Mouse (Mus musculus) stomach, embryonic 15.5 days (tissue): ENCODE data around the gene Atg4c. TPM values are rescaled to one million over a fixed set of nuclear protein-coding genes. Genes with fewer than 3 reads are reported as not detected.

ENCODE experiments used
- ATAC-seq: fragments of 200-750 bp; cut with Nextera tagmentation; 2 replicates; pipeline ENCODE4 v1.8.0; 2017; ENCODE audit warnings: low read depth, moderate number of reproducible peaks, moderate TSS enrichment; ENCODE audit not compliant: insufficient read depth, low FRiP score
- H3K27ac ChIP-seq: fragments of 300-500 bp; sonication (generic); 2 replicates; pipeline ENCODE4 v1.5.1; 2015; ENCODE audit warnings: mild to moderate bottlenecking, inconsistent platforms
- H3K27me3 ChIP-seq: fragments of 300-500 bp; sonication (generic); replicated peaks from 2 replicates; pipeline ENCODE4 v1.6.1; 2015; ENCODE audit warnings: inconsistent platforms
- H3K36me3 ChIP-seq: fragments of 300-500 bp; sonication (generic); 2 replicates; pipeline ENCODE4 v1.6.1; 2015; ENCODE audit warnings: inconsistent platforms
- H3K4me1 ChIP-seq: fragments of 300-500 bp; sonication (generic); 2 replicates; pipeline ENCODE4 v1.6.1; 2015; ENCODE audit warnings: inconsistent platforms
- H3K4me2 ChIP-seq: fragments of 300-500 bp; sonication (generic); 2 replicates; pipeline ENCODE4 v1.6.1; 2015; ENCODE audit warnings: mild to moderate bottlenecking, inconsistent platforms
- H3K4me3 ChIP-seq: fragments of 300-500 bp; sonication (generic); replicated peaks from 2 replicates; pipeline ENCODE4 v1.5.1; 2015; ENCODE audit warnings: inconsistent platforms
- H3K9ac ChIP-seq: fragments of 300-500 bp; sonication (generic); 2 replicates; pipeline ENCODE4 v1.6.1; 2015; ENCODE audit warnings: inconsistent platforms
- H3K9me3 ChIP-seq: fragments of 300-500 bp; sonication (generic); 2 replicates; pipeline ENCODE4 v1.6.1; 2016; ENCODE audit warnings: inconsistent platforms
- WGBS: fragments of 180-500 bp; shearing (Covaris S2); methylation state at CpG from one replicate; pipeline ENCODE4 v1.1.7; 2015; 5-methylcytosine and 5-hydroxymethylcytosine counted together
- polyA plus RNA-seq: library from polyadenylated mRNA; unstranded; fragments of >200 nt; fragmentation: Nextera tagmentation; extraction: Ambion mirVana; gene quantifications from 2 replicates; pipeline ENCODE4 v1.2.1, GENCODE M21; 2015

Gene Atg4c
- polyA plus RNA-seq, 1 experiment from 2014 or later = 12.5 TPM

DNA sequence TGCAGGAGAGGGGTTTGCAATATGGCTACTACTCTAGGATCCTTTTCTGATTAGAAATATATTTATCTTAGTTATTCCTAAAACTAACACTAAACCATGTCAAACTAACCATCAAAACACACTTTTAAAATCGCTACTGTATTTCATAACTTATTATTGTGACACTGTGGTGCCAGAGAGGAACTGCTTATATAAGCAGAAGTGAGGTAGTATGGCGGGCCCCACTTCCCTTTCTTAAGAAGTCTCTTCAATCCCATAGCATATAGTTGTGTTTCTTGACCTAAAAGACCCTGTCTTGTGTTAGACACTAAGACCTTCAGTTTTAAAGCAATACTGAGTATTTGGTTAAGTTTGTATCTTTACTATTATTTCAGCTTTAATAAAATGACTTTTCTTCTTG, 31.1 kb downstream of the Atg4c start:
- H3K4me2 ChIP-seq = no peak overlapping the region
- no peak overlapping the region for H3K4me3 ChIP-seq
- ATAC-seq = no peak
- no peak overlapping the region for H3K9ac ChIP-seq
- 0 out of 2 replicates have a peak, but pooled peaks cover 8% of the 10 kb centered on the region for H3K36me3 ChIP-seq
- no peaks in the 10 kb centered on the region for H3K4me1 ChIP-seq
- WGBS = 75% methylated on average over 2 of the region's 2 CpGs
- no peaks in the 10 kb centered on the region for H3K9me3 ChIP-seq
- H3K27ac ChIP-seq = no peak overlapping the region
- no peaks in the 10 kb centered on the region for H3K27me3 ChIP-seq

DNA sequence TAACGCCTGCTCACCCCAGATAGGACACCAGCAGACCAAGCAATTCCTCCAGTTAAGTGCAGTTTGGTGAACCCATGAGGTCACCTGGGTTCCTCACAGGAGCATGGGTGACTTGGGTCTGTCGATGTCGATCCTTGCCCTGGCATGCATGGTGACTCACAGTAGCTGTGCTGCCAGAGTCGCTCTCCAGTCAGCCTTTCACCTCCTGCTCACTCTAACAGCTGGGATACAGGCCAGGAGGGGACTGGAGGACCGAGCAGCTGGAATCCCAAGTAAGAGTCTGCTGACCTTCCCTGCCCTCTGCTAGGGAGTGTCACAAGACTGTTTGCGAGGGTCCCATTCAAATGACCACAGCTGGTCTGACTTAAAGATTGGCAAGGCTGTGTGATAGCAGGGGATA, 33.5 kb downstream of the Atg4c start:
- no peak overlapping the region for H3K9ac ChIP-seq
- H3K4me3 ChIP-seq = no peak overlapping the region
- no peak overlapping the region for H3K27ac ChIP-seq
- WGBS = 67% methylated on average over 6 of the region's 6 CpGs
- H3K4me2 ChIP-seq = no peak overlapping the region
- H3K4me1 ChIP-seq = no peaks in the 10 kb centered on the region
- H3K36me3 ChIP-seq = 0 out of 2 replicates have a peak, but pooled peaks cover 8% of the 10 kb centered on the region
- no peak for ATAC-seq
- no peaks in the 10 kb centered on the region for H3K27me3 ChIP-seq
- H3K9me3 ChIP-seq = no peaks in the 10 kb centered on the region

DNA sequence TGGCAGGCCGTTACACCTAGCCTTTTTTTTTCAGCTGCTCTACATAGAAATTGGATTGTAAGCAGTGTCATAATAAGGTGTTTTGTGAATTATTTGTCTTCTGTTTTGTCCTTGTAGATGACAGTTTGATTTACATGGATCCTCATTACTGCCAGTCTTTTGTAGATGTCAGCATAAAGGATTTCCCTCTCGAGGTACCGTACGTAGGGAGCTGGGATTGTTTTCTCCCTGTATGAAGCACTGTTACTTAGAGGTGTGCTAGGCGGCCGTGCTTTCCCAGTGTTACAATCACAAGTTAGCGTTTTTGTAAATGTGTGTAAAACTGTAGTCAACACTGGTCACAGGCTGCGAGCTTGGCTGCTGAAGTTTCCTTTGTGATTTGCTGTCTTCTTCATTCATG, 35.6 kb downstream of the Atg4c start:
- Histone ChIP-seq H3K4me3 (no peak overlapping the region), H3K27me3 (no peaks in the 10 kb centered on the region), H3K36me3 (0 out of 2 replicates have a peak, but pooled peaks cover 5% of the 10 kb centered on the region), H3K27ac (no peak overlapping the region), H3K9ac (no peak overlapping the region), H3K4me2 (no peak overlapping the region), H3K4me1 (no peaks in the 10 kb centered on the region), H3K9me3 (no peaks in the 10 kb centered on the region)
- ATAC-seq = no peak
- WGBS = 88% methylated on average over 8 of the region's 8 CpGs

DNA sequence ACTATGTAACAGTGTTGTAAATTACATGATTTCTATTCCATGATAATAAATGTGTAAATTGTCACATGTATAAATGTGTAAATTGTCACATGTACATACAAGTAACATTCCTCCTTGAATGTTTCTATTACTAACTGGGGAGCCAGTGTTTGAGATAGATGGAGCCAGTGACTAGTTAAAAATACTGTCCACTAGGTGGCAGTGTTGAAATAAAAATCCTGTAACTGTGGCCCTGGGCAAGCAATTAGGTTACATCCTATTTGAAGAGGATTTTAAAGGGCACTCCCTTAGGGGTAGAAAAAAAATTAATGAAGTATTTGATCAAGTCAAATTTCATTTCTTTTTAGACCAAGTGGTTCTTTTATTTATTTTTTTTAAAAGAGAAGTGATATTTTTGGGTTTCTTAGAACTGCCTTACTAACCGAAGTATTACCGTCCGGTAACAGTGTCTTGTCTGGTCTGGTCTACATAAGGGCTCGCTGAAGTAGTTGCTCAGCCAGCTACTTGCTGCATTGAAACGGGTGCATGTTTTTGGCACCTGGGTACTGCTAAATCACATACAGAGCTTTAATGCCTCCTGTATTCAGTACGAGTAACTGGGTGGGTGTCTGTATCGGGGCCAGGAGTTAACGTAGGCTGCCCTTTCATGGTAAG, 41.6 kb downstream of the Atg4c start:
- H3K4me1 ChIP-seq = no peaks in the 10 kb centered on the region
- H3K4me2 ChIP-seq = no peak overlapping the region
- WGBS = 91% methylated on average over 8 of the region's 8 CpGs
- no peaks in the 10 kb centered on the region for H3K9me3 ChIP-seq
- H3K4me3 ChIP-seq = no peak overlapping the region
- no peak overlapping the region for H3K27ac ChIP-seq
- H3K36me3 ChIP-seq = peaks cover 7% of the 10 kb centered on the region; the same call in 1 of the 2 replicates
- no peak for ATAC-seq
- H3K27me3 ChIP-seq = no peaks in the 10 kb centered on the region
- no peak overlapping the region for H3K9ac ChIP-seq

DNA sequence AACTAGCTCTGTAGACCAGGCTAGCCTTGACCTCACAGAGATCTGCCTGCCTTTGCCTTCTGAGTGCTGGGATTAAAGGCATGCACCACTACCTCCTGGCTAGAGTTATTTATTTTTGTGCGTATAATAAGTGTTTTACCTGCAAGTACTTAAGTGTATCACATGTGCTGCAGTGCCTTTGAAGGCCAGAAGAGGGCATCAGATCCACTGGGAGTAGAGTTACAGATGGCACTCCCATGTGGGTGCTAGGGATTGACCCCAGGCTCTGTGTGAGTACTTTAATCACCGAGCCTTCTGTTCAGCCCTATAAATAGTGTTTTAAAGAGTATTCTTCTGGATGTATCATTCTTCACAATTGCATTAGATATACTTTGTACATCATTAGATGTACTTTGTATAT, 44.6 kb downstream of the Atg4c start:
- H3K4me3 ChIP-seq = no peak overlapping the region
- ATAC-seq = no peak
- no peak overlapping the region for H3K27ac ChIP-seq
- WGBS = 95% methylated on average over 2 of the region's 2 CpGs
- H3K27me3 ChIP-seq = no peaks in the 10 kb centered on the region
- H3K4me1 ChIP-seq = no peaks in the 10 kb centered on the region
- H3K36me3 ChIP-seq = peaks cover 7% of the 10 kb centered on the region; the same call in 1 of the 2 replicates
- H3K9ac ChIP-seq = no peak overlapping the region
- H3K4me2 ChIP-seq = no peak overlapping the region
- H3K9me3 ChIP-seq = no peaks in the 10 kb centered on the region

DNA sequence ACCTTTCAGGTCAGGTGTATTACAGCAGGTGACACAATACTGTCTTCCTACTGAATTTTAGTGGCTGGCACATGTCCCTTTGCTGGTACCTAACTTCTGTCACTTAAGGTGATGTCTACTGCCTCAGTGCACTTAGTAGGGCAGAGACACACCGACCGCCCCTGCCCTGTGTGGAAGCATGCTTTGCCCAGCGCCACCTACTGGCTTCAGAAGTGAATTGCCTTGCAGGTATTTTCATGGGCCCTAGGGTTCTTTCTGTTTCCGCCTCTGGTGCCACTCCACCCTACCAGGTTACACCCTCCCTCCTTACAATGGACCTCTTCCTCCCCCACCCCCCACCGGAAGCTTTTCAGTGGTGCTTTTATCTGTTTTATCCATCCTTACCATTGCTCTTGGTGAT, 47.9 kb downstream of the Atg4c start:
- peaks cover 7% of the 10 kb centered on the region; the same call in 1 of the 2 replicates for H3K36me3 ChIP-seq
- H3K27me3 ChIP-seq = no peaks in the 10 kb centered on the region
- H3K9ac ChIP-seq = no peak overlapping the region
- no peak overlapping the region for H3K4me2 ChIP-seq
- no peak overlapping the region for H3K4me3 ChIP-seq
- H3K27ac ChIP-seq = no peak overlapping the region
- no peaks in the 10 kb centered on the region for H3K9me3 ChIP-seq
- 47% methylated on average over 5 of the region's 5 CpGs for WGBS
- no peaks in the 10 kb centered on the region for H3K4me1 ChIP-seq
- no peak for ATAC-seq

DNA sequence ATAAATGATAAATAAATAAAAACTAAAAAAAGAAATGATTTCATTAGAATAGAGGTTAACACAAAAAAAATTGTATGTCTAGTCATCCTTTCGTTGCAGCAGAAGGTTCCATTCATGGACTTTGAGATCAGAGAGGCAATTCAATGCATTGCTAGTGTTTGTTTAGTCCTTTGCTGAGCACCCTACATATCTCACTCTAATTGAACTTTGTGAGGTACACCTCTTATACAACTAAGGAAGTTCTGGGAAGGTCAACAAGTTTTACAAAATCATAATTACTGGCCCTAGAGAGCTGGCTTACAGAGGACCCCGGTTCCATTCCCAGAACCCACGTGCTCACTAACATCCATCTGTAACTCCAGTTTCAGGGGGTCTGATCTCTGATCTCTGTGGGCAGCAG, 55.6 kb downstream of the Atg4c start:
- H3K27ac ChIP-seq = no peak overlapping the region
- 90% methylated on average over 3 of the region's 3 CpGs for WGBS
- no peak for ATAC-seq

DNA sequence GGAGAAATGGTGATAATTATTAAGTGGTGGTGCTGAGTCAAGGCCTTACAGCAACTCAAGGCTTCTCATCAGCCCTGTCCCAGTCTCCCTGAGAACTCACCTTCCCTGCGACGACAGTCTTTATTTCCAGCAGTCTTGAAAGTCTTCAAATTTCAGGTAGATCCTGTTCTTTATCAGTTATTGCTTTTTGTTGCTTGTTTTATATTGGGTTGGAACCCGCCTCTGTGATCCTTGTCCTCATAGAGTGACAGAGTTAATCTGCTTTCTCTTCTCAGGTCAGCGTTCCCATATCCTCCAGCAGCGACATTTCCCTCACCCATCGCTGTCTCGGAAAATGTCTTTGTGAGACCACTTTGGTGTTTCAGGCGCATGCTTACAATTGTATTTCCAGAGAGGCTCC, 56.1 kb downstream of the Atg4c start:
- H3K4me1 ChIP-seq = no peaks in the 10 kb centered on the region
- no peak overlapping the region for H3K4me3 ChIP-seq
- no peak for ATAC-seq
- H3K9ac ChIP-seq = no peak overlapping the region
- no peak overlapping the region for H3K27ac ChIP-seq
- H3K36me3 ChIP-seq = no peaks in the 10 kb centered on the region
- H3K9me3 ChIP-seq = no peaks in the 10 kb centered on the region
- no peaks in the 10 kb centered on the region for H3K27me3 ChIP-seq
- no peak overlapping the region for H3K4me2 ChIP-seq
- WGBS = 89% methylated on average over 8 of the region's 8 CpGs

More for the DNA sequence above, 55.6 kb downstream of the Atg4c start:
- Histone ChIP-seq H3K9ac (no peak overlapping the region), H3K27me3 (no peaks in the 10 kb centered on the region), H3K4me1 (no peaks in the 10 kb centered on the region), H3K9me3 (no peaks in the 10 kb centered on the region), H3K36me3 (no peaks in the 10 kb centered on the region), H3K4me3 (no peak overlapping the region), H3K4me2 (no peak overlapping the region)

DNA sequence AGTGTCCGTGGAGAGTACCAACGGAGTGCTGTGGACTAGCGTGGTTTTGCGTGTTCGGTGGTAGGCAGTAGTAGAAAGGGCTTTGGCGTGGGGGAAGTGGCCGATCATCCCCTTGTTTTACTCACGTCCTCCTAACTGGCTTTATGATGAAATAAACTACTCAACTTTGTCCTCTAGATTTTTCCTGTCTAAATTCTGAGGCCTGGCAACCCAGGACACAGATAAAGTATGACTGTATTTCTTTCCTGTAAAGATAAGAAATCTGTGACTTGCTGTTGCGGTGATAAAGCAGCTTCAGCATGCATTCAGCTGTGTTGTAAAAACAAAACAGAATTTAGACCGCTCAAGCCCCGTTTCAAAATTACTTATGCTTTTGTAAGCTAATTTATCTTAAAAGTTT, 59.2 kb downstream of the Atg4c start:
- Histone ChIP-seq H3K4me2 (no peak overlapping the region), H3K4me3 (no peak overlapping the region), H3K27me3 (no peaks in the 10 kb centered on the region), H3K4me1 (no peaks in the 10 kb centered on the region), H3K9me3 (no peaks in the 10 kb centered on the region), H3K36me3 (no peaks in the 10 kb centered on the region), H3K27ac (no peak overlapping the region), H3K9ac (no peak overlapping the region)
- no peak for ATAC-seq
- WGBS = 88% methylated on average over 11 of the region's 11 CpGs

DNA sequence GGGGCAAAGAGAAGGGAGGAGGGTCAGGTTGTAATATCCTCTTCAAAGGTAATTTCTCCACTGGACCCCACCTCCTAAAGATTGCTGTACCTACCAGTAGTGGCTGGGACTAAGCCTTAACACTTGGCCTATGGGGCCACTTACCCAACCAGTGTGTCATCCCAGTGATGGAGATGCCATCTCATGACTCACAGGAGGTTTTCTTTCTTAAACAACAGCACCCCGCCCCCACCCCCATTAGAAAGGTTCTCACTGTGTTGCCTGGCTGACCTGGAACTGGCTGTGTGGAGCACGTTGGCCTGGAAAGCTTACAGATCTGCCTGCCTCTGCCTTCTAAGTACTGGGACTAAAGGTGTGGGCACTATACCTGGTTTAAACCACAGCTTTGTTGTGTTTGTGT, 69.5 kb downstream of the Atg4c start:
- Histone ChIP-seq H3K4me1 (no peaks in the 10 kb centered on the region), H3K9me3 (no peaks in the 10 kb centered on the region), H3K36me3 (no peaks in the 10 kb centered on the region), H3K4me3 (no peak overlapping the region), H3K4me2 (no peak overlapping the region), H3K9ac (no peak overlapping the region), H3K27ac (no peak overlapping the region), H3K27me3 (no peaks in the 10 kb centered on the region)
- ATAC-seq = no peak
- WGBS = 92% methylated on average over 2 of the region's 2 CpGs

DNA sequence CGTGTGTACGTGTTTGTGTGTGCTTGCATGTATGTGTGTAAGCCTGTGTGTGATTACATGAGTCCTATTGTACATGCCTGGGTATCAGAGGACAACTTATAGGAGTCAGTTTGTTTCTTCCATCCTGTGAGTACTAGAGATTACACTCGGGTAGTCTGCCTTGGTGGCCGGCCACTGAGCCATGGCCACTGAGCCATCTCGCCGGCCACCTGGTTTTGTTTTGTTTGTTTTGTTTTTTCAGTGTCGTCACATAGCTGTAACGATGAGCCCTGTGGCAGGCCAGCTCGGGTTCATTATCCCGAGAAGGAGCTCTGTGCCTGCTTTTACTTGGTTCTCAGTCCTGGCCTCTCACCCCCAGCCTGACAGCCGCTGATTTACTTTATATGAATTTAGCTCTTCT, 69.9 kb downstream of the Atg4c start:
- Histone ChIP-seq H3K27me3 (no peaks in the 10 kb centered on the region), H3K9ac (no peak overlapping the region), H3K4me1 (no peaks in the 10 kb centered on the region), H3K4me2 (no peak overlapping the region), H3K27ac (no peak overlapping the region), H3K4me3 (no peak overlapping the region), H3K9me3 (no peaks in the 10 kb centered on the region), H3K36me3 (no peaks in the 10 kb centered on the region)
- WGBS = 74% methylated on average over 11 of the region's 11 CpGs
- no peak for ATAC-seq

DNA sequence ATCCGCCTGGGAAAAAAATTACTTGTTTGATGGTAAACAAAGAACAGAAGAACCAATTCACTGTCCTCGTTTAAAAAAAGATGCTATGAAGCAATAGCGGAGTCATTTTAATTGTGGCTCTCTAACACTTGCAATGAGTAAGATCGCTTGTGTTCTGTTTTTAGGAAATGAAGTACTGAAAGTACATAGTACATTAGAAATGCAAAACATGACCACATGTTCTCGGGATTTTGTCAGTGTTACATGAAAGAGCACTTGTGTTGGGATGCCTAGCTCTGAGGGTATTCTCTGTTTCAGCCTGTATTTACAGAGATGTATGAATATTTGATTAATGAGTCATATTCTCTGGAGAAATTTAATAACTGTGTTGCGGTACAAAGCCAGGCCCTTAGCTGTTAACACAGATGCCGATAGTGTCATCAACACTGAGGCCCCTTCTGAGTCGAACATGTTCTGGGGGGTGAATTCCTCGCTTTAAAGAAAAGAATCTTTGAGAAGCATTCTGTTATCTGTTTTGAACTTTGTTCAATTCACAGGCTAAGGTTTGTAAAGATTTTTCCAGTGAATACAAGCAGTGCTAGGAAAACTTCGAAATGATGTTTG, 73.2 kb downstream of the Atg4c start:
- no peak overlapping the region for H3K9ac ChIP-seq
- no peaks in the 10 kb centered on the region for H3K27me3 ChIP-seq
- H3K36me3 ChIP-seq = no peaks in the 10 kb centered on the region
- no peak overlapping the region for H3K4me2 ChIP-seq
- 76% methylated on average over 10 of the region's 10 CpGs for WGBS
- no peak for ATAC-seq
- no peak overlapping the region for H3K27ac ChIP-seq
- no peaks in the 10 kb centered on the region for H3K4me1 ChIP-seq
- no peak overlapping the region for H3K4me3 ChIP-seq
- H3K9me3 ChIP-seq = no peaks in the 10 kb centered on the region
